Mouse (Mus musculus) embryonic fibroblast, embryonic 13.5 days (primary cell): ENCODE results near the gene Mylk4.

ENCODE experiments used
- CTCF ChIP-seq: IDR thresholded peaks from 2 replicates; pipeline ENCODE4 v1.5.1; 2011; ENCODE audit warnings: mild to moderate bottlenecking, control low read depth, low read length, moderate library complexity, borderline replicate concordance; ENCODE audit not compliant: insufficient read depth
- POLR2A ChIP-seq: IDR thresholded peaks from 2 replicates; pipeline ENCODE4 v1.6.1; 2011; ENCODE audit warnings: low read depth, mild to moderate bottlenecking, control low read depth, low read length, moderate library complexity

GRCm38 (mm10) chr13:32763141-32763540 is 20.6 kb downstream of the Mylk4 start:
- TF ChIP-seq CTCF (no peak), POLR2A (no peak)
